Mouse (Mus musculus) C2C12 (cell line): ENCODE measurements around the gene Esyt3. TPM values are rescaled to one million over a fixed set of nuclear protein-coding genes. Genes with fewer than 3 reads are reported as not detected.

ENCODE experiments used
- H3K27me3 ChIP-seq: one replicate; pipeline ENCODE4 v1.6.1; 2011; ENCODE audit not compliant: control insufficient read depth, insufficient read depth, insufficient read length
- H3K36me3 ChIP-seq: one replicate; pipeline ENCODE4 v1.6.1; 2011; ENCODE audit not compliant: control insufficient read depth, insufficient read depth
- H3K4me3 ChIP-seq: one replicate; pipeline ENCODE4 v1.5.1; 2011; ENCODE audit warnings: mild to moderate bottlenecking, control low read depth; ENCODE audit not compliant: poor library complexity, insufficient read depth, severe bottlenecking
- H3K79me2 ChIP-seq: one replicate; pipeline ENCODE4 v1.6.1; 2011; ENCODE audit not compliant: control insufficient read depth, insufficient read depth
- H3K79me3 ChIP-seq: one replicate; pipeline ENCODE4 v1.6.1; 2011; ENCODE audit warnings: low read depth, control low read depth
- H3ac ChIP-seq: one replicate; pipeline ENCODE3; 2011; ENCODE audit warnings: low read depth; ENCODE audit not compliant: control insufficient read depth, insufficient read length
- CEBPB ChIP-seq: IDR thresholded peaks from one replicate; pipeline ENCODE4 v1.6.1; 2011; ENCODE audit warnings: low read depth, mild to moderate bottlenecking, control low read depth, moderate library complexity
- CTCF ChIP-seq: IDR thresholded peaks from one replicate; pipeline ENCODE4 v1.5.1; 2011; ENCODE audit not compliant: control insufficient read depth, insufficient read depth, insufficient read length
- FOSL1 ChIP-seq: IDR thresholded peaks from one replicate; pipeline ENCODE4 v1.8.0; 2011; ENCODE audit warnings: mild to moderate bottlenecking, low read length; ENCODE audit not compliant: poor library complexity, insufficient read depth, severe bottlenecking
- MAX ChIP-seq: IDR thresholded peaks from one replicate; pipeline ENCODE4 v1.6.1; 2011; ENCODE audit warnings: mild to moderate bottlenecking, control low read depth
- MYOD1 ChIP-seq: IDR thresholded peaks from one replicate; pipeline ENCODE4 v1.6.1; 2011; ENCODE audit warnings: low read depth; ENCODE audit not compliant: control insufficient read depth, insufficient read length
- MYOG ChIP-seq: IDR thresholded peaks from one replicate; pipeline ENCODE4 v1.6.1; 2011; ENCODE audit not compliant: control insufficient read depth, insufficient read length; ENCODE audit errors: extremely low read depth
- USF1 ChIP-seq: IDR thresholded peaks from one replicate; pipeline ENCODE4 v1.6.1; 2011; ENCODE audit warnings: low read depth, mild to moderate bottlenecking, control low read depth, moderate library complexity
- polyA plus RNA-seq: library from polyadenylated mRNA; unstranded; fragments of >200 nt; fragmentation: generic; extraction: Trizol; gene quantifications from one replicate; pipeline ENCODE4 v1.2.1, GENCODE M21; 2012; ENCODE audit warnings: missing spikeins

The Esyt3 gene
- polyA plus RNA-seq, 1 experiment = not detected

- H3ac ChIP-seq = no peak overlapping the region
- no peaks in the 10 kb centered on the region for H3K36me3 ChIP-seq
- H3K4me3 ChIP-seq = no peak overlapping the region
- TF ChIP-seq FOSL1 (no peak), USF1 (no peak), CTCF (no peak), CEBPB (no peak), MAX (no peak), MYOD1 (no peak), MYOG (no peak)
- H3K27me3 ChIP-seq = peaks cover 4% of the 10 kb centered on the region
- H3K79me2 ChIP-seq = no peaks in the 10 kb centered on the region
- H3K79me3 ChIP-seq = no peaks in the 10 kb centered on the region
Observed at GRCm38 (mm10) chr9:99363076-99363475, 4.7 kb upstream of the Esyt3 start.

- Histone ChIP-seq H3K79me2 (no peaks in the 10 kb centered on the region), H3ac (no peak overlapping the region), H3K79me3 (no peaks in the 10 kb centered on the region), H3K27me3 (peaks cover 11% of the 10 kb centered on the region), H3K36me3 (no peaks in the 10 kb centered on the region), H3K4me3 (no peak overlapping the region)
- no peak for TF ChIP-seq USF1
Observed at GRCm38 (mm10) chr9:99361946-99362345, 3.6 kb upstream of the Esyt3 start.

GRCm38 (mm10) chr9:99359012-99359411 lies 655 bp upstream of the Esyt3 start:
- H3K36me3 ChIP-seq = no peaks in the 10 kb centered on the region
- TF ChIP-seq CTCF (no peak), MYOG (no peak), CEBPB (no peak), USF1 (no peak), MYOD1 (no peak), MAX (no peak), FOSL1 (no peak)
- H3K4me3 ChIP-seq = no peak overlapping the region
- H3K79me2 ChIP-seq = no peaks in the 10 kb centered on the region
- peaks cover 11% of the 10 kb centered on the region for H3K27me3 ChIP-seq
- no peaks in the 10 kb centered on the region for H3K79me3 ChIP-seq
- H3ac ChIP-seq = no peak overlapping the region

- no peak overlapping the region for H3ac ChIP-seq
- H3K36me3 ChIP-seq = no peaks in the 10 kb centered on the region
- H3K4me3 ChIP-seq = no peak overlapping the region
- H3K79me3 ChIP-seq = no peaks in the 10 kb centered on the region
- no peaks in the 10 kb centered on the region for H3K79me2 ChIP-seq
- H3K27me3 ChIP-seq = peaks cover 11% of the 10 kb centered on the region
- TF ChIP-seq FOSL1 (no peak), MAX (no peak), USF1 (no peak), MYOG (no peak), MYOD1 (no peak), CTCF (no peak), CEBPB (no peak)
Observed at GRCm38 (mm10) chr9:99357561-99357920, 816 bp downstream of the Esyt3 start.

GRCm38 (mm10) chr9:99355971-99356370 lies 2.4 kb downstream of the Esyt3 start:
- TF ChIP-seq USF1 (no peak), CTCF (no peak), MYOG (no peak), FOSL1 (no peak), CEBPB (no peak), MAX (no peak), MYOD1 (no peak)
- Histone ChIP-seq H3K27me3 (peaks cover 11% of the 10 kb centered on the region), H3K79me3 (no peaks in the 10 kb centered on the region), H3K36me3 (no peaks in the 10 kb centered on the region), H3K4me3 (no peak overlapping the region), H3K79me2 (no peaks in the 10 kb centered on the region), H3ac (no peak overlapping the region)

- H3K79me3 ChIP-seq = no peaks in the 10 kb centered on the region
- H3K36me3 ChIP-seq = no peaks in the 10 kb centered on the region
- peaks cover 15% of the 10 kb centered on the region for H3K27me3 ChIP-seq
- no peaks in the 10 kb centered on the region for H3K79me2 ChIP-seq
- H3K4me3 ChIP-seq = no peak overlapping the region
- no peak overlapping the region for H3ac ChIP-seq
- TF ChIP-seq USF1 (no peak), FOSL1 (no peak), MYOG (no peak), MYOD1 (no peak), MAX (no peak), CEBPB (no peak), CTCF (no peak)
Observed at GRCm38 (mm10) chr9:99354796-99355195, 3.6 kb downstream of the Esyt3 start.
